Mouse (Mus musculus): ENCODE measurements around the gene Akap13. TPM values are rescaled to one million over a fixed set of nuclear protein-coding genes. Genes with fewer than 3 reads are reported as not detected.

The Akap13 gene
- polyA plus RNA-seq, 1 experiment from 2014 or later, result 19.4 TPM

DNA sequence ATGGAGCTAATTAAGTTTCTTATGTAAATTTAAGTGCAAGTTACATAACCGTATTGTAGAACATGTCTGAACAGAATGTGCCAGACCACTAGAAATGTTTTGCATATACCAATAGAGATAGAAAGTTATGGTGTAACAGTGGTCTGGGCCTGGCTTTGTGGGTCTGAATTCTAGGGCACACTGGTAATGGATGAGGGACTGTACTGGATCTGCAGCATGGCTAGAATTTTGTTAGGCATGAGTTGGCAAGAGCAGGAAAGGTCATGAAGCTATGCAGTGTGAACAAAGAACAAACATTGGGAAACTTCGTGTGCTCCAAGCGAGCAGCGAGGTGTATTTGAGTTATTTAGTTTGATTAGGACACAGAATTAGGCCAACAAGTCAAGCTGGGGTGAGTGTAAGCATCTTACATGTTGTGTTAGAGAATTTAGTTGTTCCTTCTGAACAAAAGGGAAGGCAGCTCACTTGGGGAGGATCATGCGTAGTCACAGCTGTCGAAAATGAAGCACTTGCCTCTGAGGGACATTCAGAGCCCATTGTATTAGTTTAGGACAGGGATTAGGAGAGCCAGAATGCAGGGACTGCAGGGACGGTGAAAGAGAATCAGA, 15.1 kb downstream of the Akap13 start:
- H3K4me2 ChIP-seq, result no peak overlapping the region
- H3K4me3 ChIP-seq, result no peak overlapping the region
- H3K36me3 ChIP-seq, result no peaks in the 10 kb centered on the region
- no peaks in the 10 kb centered on the region for H3K9me3 ChIP-seq
- H3K27me3 ChIP-seq, result no peaks in the 10 kb centered on the region
- H3K9ac ChIP-seq, result no peak overlapping the region
- H3K4me1 ChIP-seq (replicated peaks), result peaks cover 10% of the 10 kb centered on the region; the same call in 1 of the 2 replicates
- no peak for ATAC-seq (ENCODE audit: low FRiP score)
- H3K27ac ChIP-seq, result no peak overlapping the region
- WGBS, result 28% methylated on average over 7 of the region's 7 CpGs

DNA sequence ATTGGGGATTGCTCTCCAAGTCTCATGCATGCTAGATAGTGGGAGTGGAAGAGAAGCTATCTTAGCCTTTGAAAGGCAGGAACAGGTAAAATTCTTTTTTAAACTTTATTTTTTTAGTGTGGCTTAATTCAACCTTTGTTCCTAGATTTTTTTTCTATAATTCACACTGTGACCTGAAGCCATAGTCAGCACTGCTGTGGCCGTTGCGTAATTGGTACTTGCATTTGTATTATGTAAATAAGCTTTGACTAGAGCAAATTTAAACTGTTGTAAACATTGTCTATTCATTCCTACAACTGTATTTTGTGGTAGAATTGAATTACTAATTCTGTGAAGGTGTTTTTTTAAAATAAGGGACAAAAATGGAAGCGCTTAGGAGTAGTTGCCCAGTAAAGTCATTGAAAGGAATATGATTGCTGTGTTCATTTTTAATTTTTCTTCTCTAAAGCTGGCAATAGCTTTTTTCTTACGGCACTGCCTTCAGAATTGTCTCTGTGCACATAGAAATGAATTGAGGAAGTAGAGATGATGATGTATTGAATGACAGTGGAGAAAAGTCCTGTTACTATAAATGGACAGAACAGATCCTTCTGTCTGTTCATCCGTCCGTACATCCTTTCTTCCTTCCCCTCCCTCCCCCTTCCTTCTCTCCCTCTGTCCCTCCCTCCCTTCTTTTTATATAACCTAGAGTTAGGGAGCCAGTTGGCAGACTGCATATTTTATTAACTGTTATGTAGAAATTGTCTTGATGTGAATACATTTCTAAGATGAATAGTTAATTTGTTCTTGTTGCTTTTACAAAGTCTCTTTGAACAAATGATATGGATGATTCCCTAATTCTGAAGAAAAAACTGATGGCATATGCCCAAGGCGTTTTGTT, 17.2 kb downstream of the Akap13 start:
- H3K4me2 ChIP-seq, result no peak overlapping the region
- no peaks in the 10 kb centered on the region for H3K27me3 ChIP-seq
- no peaks in the 10 kb centered on the region for H3K36me3 ChIP-seq
- H3K4me3 ChIP-seq, result no peak overlapping the region
- H3K9ac ChIP-seq, result no peak overlapping the region
- no peak for ATAC-seq (ENCODE audit: low FRiP score)
- H3K4me1 ChIP-seq (replicated peaks), result peaks cover 10% of the 10 kb centered on the region; the same call in 1 of the 2 replicates
- H3K27ac ChIP-seq, result no peak overlapping the region
- 87% methylated on average over 7 of the region's 7 CpGs for WGBS
- no peaks in the 10 kb centered on the region for H3K9me3 ChIP-seq

DNA sequence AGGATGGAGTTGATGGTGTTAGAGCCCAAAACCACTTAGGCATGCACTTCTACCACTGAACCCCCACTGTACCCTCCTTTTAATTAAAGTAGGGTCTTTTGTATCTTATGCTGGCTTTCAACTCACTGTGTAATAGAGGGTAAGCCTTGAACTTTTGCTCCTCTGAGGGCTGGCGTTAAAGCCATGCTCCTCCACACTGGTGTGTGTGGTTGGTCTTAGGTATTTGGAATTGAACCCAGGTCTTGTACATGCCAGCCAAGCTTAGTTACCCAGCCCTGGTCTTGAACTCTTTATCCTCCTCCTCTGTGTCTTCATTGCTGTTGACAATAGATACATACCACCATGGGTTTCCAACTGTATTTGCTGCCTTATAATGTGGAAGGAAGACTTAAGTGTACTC, 18.0 kb downstream of the Akap13 start:
- WGBS, result 77% methylated on average over 1 of the region's 1 CpGs
- Histone ChIP-seq H3K9ac (no peak overlapping the region), H3K36me3 (no peaks in the 10 kb centered on the region), H3K4me3 (no peak overlapping the region), H3K4me2 (no peak overlapping the region), H3K4me1 (replicated peaks) (peaks cover 6% of the 10 kb centered on the region; the same call in 1 of the 2 replicates), H3K27me3 (no peaks in the 10 kb centered on the region), H3K27ac (no peak overlapping the region), H3K9me3 (no peaks in the 10 kb centered on the region)
- ATAC-seq (ENCODE audit: low FRiP score), result no peak

DNA sequence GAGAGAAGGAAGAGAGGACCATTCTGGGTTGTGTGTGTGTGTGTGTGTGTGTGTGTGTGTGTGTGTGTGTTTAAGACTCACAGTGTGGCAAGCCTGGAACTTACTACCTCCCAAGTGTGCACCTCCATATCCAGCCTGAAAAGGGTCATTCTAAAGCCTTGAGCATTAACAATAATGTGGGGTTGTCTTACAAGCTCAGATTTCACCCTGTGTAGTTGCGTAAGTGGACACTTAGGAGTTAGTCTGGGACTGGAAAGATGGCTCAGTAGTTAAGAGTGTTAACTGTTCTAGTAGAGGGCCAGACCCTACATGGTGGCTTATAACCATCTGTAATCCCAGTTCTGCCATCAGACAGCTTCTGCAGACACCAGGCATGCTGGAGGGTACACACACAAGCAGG, 18.7 kb downstream of the Akap13 start:
- 87% methylated on average over 1 of the region's 1 CpGs for WGBS
- Histone ChIP-seq H3K4me2 (no peak overlapping the region), H3K4me1 (replicated peaks) (peaks cover 6% of the 10 kb centered on the region; the same call in 1 of the 2 replicates), H3K27me3 (no peaks in the 10 kb centered on the region), H3K9ac (no peak overlapping the region), H3K9me3 (no peaks in the 10 kb centered on the region), H3K27ac (no peak overlapping the region), H3K36me3 (no peaks in the 10 kb centered on the region), H3K4me3 (no peak overlapping the region)
- ATAC-seq (ENCODE audit: low FRiP score), result no peak

DNA sequence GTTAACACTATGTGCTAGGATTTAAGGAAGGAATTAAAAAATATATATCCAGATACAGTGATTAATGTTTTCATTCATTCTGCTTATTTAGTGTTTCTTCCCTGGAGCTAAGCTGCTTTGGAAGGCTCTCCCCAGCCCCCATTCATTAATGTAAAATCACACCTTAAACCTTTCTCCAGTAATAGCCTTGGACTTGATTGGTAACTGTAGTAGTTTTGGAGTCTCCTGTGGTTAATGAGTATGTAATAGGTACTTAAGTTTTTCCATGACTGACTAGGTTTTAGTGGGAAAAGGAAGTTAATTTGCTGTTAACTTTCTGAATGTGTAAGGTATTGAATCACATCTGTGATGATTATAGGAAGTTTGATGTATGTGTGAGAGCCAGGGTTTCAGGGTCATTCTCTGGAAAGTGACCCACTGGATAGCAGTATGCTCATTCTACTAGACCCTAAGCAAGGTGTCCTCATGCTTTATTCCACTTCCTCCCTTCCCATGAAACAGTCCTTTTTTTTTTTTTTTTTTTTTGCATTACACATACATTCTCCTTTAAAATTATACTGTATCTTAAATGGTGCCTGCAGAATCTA, 19.3 kb downstream of the Akap13 start:
- ATAC-seq (ENCODE audit: low FRiP score), result no peak
- Histone ChIP-seq H3K4me2 (no peak overlapping the region), H3K27ac (no peak overlapping the region), H3K4me3 (no peak overlapping the region), H3K36me3 (no peaks in the 10 kb centered on the region), H3K9me3 (no peaks in the 10 kb centered on the region), H3K27me3 (no peaks in the 10 kb centered on the region), H3K4me1 (replicated peaks) (peaks cover 6% of the 10 kb centered on the region; the same call in 1 of the 2 replicates), H3K9ac (no peak overlapping the region)

DNA sequence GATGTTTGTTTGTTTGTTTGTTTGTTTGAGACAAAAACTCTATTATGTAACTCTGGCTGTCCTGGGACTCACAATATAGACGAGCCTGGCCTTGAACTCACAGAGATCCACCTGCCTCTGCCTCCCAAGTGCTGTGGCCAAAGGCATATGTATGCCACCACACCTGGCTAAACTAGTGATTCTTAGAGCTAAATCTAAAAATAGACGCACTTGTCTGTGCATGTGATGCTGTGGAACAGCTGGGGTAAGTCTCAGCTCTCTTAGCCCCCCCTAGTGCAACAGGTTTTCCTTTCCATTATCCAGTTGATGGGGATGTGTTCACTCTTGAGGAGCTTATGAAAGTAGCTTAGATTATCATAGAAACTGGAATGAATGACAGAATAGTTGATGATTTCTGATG, 22.7 kb downstream of the Akap13 start:
- Histone ChIP-seq H3K4me1 (replicated peaks) (no peaks in the 10 kb centered on the region), H3K9ac (no peak overlapping the region), H3K27ac (no peak overlapping the region), H3K36me3 (no peaks in the 10 kb centered on the region), H3K4me3 (no peak overlapping the region), H3K9me3 (no peaks in the 10 kb centered on the region), H3K27me3 (no peaks in the 10 kb centered on the region), H3K4me2 (no peak overlapping the region)
- ATAC-seq (ENCODE audit: low FRiP score), result no peak
- 91% methylated on average over 2 of the region's 2 CpGs for WGBS

GRCm38 (mm10) chr7:75480721-75481426, 25.5 kb downstream of the Akap13 start:
- ATAC-seq (ENCODE audit: low FRiP score), result no peak
- no peak overlapping the region for H3K9ac ChIP-seq
- H3K4me2 ChIP-seq, result no peak overlapping the region
- H3K27me3 ChIP-seq, result no peaks in the 10 kb centered on the region
- no peaks in the 10 kb centered on the region for H3K9me3 ChIP-seq
- H3K27ac ChIP-seq, result no peak overlapping the region
- WGBS, result 90% methylated on average over 6 of the region's 6 CpGs
- H3K36me3 ChIP-seq, result no peaks in the 10 kb centered on the region
- H3K4me1 ChIP-seq (replicated peaks), result no peaks in the 10 kb centered on the region
- no peak overlapping the region for H3K4me3 ChIP-seq

DNA sequence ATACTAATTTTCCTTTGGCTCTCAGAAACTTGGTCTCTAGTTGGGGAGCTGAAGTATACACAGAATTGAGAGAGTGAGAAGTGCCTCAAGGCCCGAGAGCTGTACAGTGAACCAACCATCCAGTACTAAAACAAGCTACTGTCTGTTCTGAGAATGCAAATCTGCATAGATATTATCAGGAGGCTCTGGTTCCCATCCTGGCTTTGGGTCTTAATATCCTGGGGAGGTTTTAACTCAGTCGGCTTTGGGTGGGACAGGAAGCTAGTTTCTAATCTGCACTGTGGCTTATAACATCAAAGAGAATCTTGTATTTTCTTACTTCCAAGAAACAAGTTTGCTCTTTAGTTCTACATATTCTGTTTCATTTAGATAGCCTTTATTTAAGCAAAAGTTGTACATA, 30.7 kb downstream of the Akap13 start:
- ATAC-seq (ENCODE audit: low FRiP score), result no peak
- H3K4me3 ChIP-seq, result no peak overlapping the region
- no peak overlapping the region for H3K4me2 ChIP-seq
- no peaks in the 10 kb centered on the region for H3K36me3 ChIP-seq
- WGBS, result 87% methylated on average over 2 of the region's 2 CpGs
- H3K9me3 ChIP-seq, result no peaks in the 10 kb centered on the region
- H3K27me3 ChIP-seq, result no peaks in the 10 kb centered on the region
- no peak overlapping the region for H3K9ac ChIP-seq
- no peaks in the 10 kb centered on the region for H3K4me1 ChIP-seq (replicated peaks)
- H3K27ac ChIP-seq, result no peak overlapping the region

GRCm38 (mm10) chr7:75495941-75496441, 40.7 kb downstream of the Akap13 start:
- Histone ChIP-seq H3K4me3 (no peak overlapping the region), H3K9me3 (no peaks in the 10 kb centered on the region), H3K36me3 (no peaks in the 10 kb centered on the region), H3K27me3 (no peaks in the 10 kb centered on the region), H3K9ac (no peak overlapping the region), H3K4me2 (no peak overlapping the region), H3K27ac (no peak overlapping the region), H3K4me1 (replicated peaks) (no peaks in the 10 kb centered on the region)
- 79% methylated on average over 3 of the region's 3 CpGs for WGBS
- ATAC-seq (ENCODE audit: low FRiP score), result no peak

- Histone ChIP-seq H3K27ac (no peak overlapping the region), H3K27me3 (no peaks in the 10 kb centered on the region), H3K4me1 (replicated peaks) (no peaks in the 10 kb centered on the region), H3K4me3 (no peak overlapping the region), H3K36me3 (no peaks in the 10 kb centered on the region), H3K4me2 (no peak overlapping the region), H3K9ac (no peak overlapping the region), H3K9me3 (no peaks in the 10 kb centered on the region)
- 57% methylated on average over 5 of the region's 5 CpGs for WGBS
- ATAC-seq (ENCODE audit: low FRiP score), result no peak
These were observed 43.3 kb downstream of the Akap13 start for GRCm38 (mm10) chr7:75498627-75499026.

DNA sequence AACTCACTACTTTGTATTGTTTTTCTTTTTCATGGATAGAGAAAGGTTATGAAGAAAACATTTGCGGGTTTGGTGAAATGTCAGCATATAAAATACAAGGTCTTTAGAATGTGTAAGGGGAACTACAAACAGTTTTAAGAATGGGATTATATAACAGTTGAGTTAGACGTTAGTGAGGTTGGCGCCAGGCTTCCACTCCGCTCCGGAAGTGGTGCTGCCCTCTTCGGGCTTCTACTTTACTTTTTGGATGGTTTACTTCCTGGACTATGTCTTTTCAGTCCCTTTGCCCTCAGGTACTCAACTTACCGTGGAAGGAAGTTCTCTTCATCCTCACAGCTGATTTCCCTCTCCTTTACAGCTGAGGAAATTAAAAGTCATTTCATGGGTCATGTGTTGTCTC, 43.9 kb downstream of the Akap13 start:
- ATAC-seq (ENCODE audit: low FRiP score), result no peak
- no peak overlapping the region for H3K4me3 ChIP-seq
- no peak overlapping the region for H3K9ac ChIP-seq
- no peaks in the 10 kb centered on the region for H3K4me1 ChIP-seq (replicated peaks)
- no peaks in the 10 kb centered on the region for H3K36me3 ChIP-seq
- H3K4me2 ChIP-seq, result no peak overlapping the region
- H3K27me3 ChIP-seq, result no peaks in the 10 kb centered on the region
- no peaks in the 10 kb centered on the region for H3K9me3 ChIP-seq
- 91% methylated on average over 7 of the region's 7 CpGs for WGBS
- no peak overlapping the region for H3K27ac ChIP-seq

- H3K27ac ChIP-seq, result no peak overlapping the region
- H3K4me1 ChIP-seq (replicated peaks), result no peaks in the 10 kb centered on the region
- no peak overlapping the region for H3K4me2 ChIP-seq
- H3K9ac ChIP-seq, result no peak overlapping the region
- no peaks in the 10 kb centered on the region for H3K27me3 ChIP-seq
- no peak overlapping the region for H3K4me3 ChIP-seq
- H3K9me3 ChIP-seq, result no peaks in the 10 kb centered on the region
- no peaks in the 10 kb centered on the region for H3K36me3 ChIP-seq
- WGBS, result 96% methylated on average over 4 of the region's 4 CpGs
- no peak for ATAC-seq (ENCODE audit: low FRiP score)
These were observed 44.8 kb downstream of the Akap13 start for GRCm38 (mm10) chr7:75500164-75500563.
